In genomic region chr10:75650306-75650902, GRCm38 (mm10) we compare ENCODE assay signal across 16 mouse cellular contexts. TPM values are rescaled to one million over a fixed set of nuclear protein-coding genes. Genes with fewer than 3 reads are reported as not detected.
DNase-seq lines count a peak whose midpoint lies in the region.
"Had no signal": no experiment of that assay in that cellular context is flagged by ENCODE, and none has a peak within 500 bp of the region (broad histone marks: within the 10 kb centered on the region; RNA-seq: fewer than 3 reads in every experiment).

No protein-coding gene starts in this region.

- peak; percentile 45 for DNase-seq in layer of hippocampus, adult 9-11 months
- DNase-seq in layer of hippocampus, postnatal 14 days (ENCODE audit: low spot score in 2 of 2), result no peak
- peak; percentile 34 to 39 for DNase-seq in right cerebral cortex, adult 2 months (ENCODE audit: low spot score in 2 of 2)
- no peak for DNase-seq in right cerebral cortex, postnatal 14 days
- DNase-seq in brain, adult 2 months (ENCODE audit: low read depth, low spot score), result peak; percentile 67
- DNase-seq in retina, postnatal 1 day, result no peak
- DNase-seq in natural killer cell, adult 2 months (ENCODE audit: low spot score in 2 of 2), result no peak
- DNase-seq: adrenal gland, adult 8-10 months; cerebellum, adult 8-10 months; cerebellum, postnatal 25 days; gastrocnemius, postnatal 25 days; heart, adult 11 months; kidney, postnatal 36 days; layer of hippocampus, postnatal 36 days; spleen, adult 18-20 months; thymus, postnatal 14 days had no signal

RNA-seq across cellular contexts. Expression of gene Susd2, which starts 6.6 kb away (rescaled TPM):
- 1 to 10 TPM; 2.1 to 2.4 TPM for total RNA-seq in layer of hippocampus, postnatal 14 days (2021)

Comparison
In these comparisons a context has a peak if more than half of its experiments do, and no peak if none do; other contexts are left out.
1. DNase-seq: peak in layer of hippocampus, adult 9-11 months (single experiment), right cerebral cortex, adult 2 months (2 of 2) and brain, adult 2 months (single experiment); none in layer of hippocampus, postnatal 14 days (0 of 2), right cerebral cortex, postnatal 14 days (single experiment), retina, postnatal 1 day (single experiment) and natural killer cell, adult 2 months (0 of 2).